Mouse (Mus musculus) cerebellum, postnatal 36 days (tissue): ENCODE data around the gene Stx5a.

Experiments used
- DNase-seq, 2 experiments: peaks; one replicate each; pipeline ENCODE4 v3.0.0; 2021 to 2022; ENCODE audit warnings: mixed read lengths in 2 of 2

Gene Stx5a

DNA sequence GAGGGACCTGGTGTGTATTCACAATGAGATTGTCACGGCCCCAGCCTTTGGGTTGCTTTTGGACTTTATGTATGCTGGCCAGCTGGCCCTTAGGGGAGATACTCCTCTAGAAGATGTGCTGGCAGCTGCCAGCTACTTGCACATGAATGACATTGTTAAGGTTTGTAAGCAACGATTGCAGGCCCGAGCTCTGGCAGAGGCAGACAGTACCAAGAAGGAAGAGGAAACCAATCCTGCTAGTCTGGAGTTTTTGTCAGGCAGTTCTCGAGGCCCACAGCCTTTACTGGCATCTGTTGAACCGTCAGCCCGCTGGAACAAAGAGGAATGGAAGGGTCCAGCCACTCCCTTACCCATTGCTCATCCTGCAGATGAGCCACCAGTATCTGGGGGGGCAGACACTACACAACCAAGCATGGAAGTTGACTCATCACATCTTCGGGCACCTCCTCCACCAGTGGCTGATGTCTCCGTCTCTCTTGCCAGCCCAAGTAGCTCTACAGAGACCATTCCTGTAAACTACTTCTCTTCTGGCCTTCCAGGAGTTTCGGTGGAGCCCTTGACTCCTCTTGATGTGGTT is 62.1 kb downstream of the Stx5a start:
- no peak for DNase-seq

DNA sequence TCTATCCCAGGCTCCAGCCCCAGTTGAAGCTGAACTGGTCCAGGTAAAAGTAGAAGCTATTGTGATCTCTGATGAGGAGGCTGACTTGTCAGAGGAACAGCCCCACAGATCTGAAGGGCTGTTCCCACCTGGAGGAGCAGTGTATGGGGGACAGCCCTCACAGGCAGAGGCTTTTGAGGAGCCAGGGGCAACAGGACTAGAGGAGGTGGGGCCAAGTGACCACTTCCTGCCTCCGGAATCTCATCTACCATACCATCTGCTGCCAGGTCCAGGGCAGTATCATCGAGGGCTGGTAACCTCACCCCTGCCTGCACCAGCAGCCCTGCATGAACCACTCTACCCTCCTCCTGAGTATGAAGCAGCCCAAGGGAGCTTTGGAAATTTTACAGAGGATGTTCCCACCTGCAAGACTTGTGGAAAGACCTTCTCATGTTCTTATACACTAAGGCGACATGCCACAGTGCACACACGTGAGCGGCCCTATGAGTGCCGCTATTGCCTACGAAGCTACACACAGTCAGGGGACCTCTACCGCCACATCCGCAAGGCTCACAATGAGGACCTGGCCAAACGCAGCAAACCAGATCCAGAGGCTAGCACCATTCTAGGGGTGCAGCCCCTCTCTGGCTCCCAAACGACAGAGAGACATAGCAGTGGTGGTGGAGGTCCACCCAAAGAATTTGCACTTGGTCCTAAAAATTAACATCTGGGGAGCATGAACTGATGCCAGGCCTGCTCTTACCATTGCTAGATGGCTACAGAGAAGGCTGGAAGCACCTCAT is 62.9 kb downstream of the Stx5a start:
- no peak for DNase-seq
